Mouse (Mus musculus): ENCODE measurements at regions not wholly inside any gene's neighbourhood (a gene's known extent, or its start where the extent isn't known, plus 50 kb on each side); places are given as distances from the start of the nearest gene placed in this dataset.

GRCm38 (mm10) chr15:56820977-56821579, 656.3 kb downstream of the Slc22a22 start:
- no peak for TF ChIP-seq POLR2A (IDR thresholded peaks at IDR 0.05; ENCODE audit: control insufficient read depth in 1 of 2, insufficient read depth in 1 of 2, low read depth in 1 of 2, low read length in 2 of 2, poor library complexity in 1 of 2)
- TF ChIP-seq EP300 (IDR thresholded peaks at IDR 0.05; ENCODE audit: low read depth in 1 of 2, low read length in 2 of 2) = no peak
- TF ChIP-seq CTCF (IDR thresholded peaks at IDR 0.05 in 2 of 3, conservative IDR thresholded peaks at IDR 0.05 in 1 of 3; ENCODE audit: control insufficient read depth in 1 of 3, insufficient read depth in 1 of 3, low read depth in 2 of 3, low read length in 3 of 3, poor library complexity in 1 of 3, severe bottlenecking in 1 of 3) = no peak
- TF ChIP-seq SMC3 (IDR thresholded peaks at IDR 0.05; ENCODE audit: low read depth, low read length) = no peak
- no peak for TF ChIP-seq USF1 (IDR thresholded peaks at IDR 0.05; ENCODE audit: low read depth, low read length)
- no peak for TF ChIP-seq POLR2AphosphoS5 (IDR thresholded peaks at IDR 0.05; ENCODE audit: borderline replicate concordance, low read depth, low read length)
